13 mouse cellular contexts compared by ENCODE assay signal in the genomic region with DNA sequence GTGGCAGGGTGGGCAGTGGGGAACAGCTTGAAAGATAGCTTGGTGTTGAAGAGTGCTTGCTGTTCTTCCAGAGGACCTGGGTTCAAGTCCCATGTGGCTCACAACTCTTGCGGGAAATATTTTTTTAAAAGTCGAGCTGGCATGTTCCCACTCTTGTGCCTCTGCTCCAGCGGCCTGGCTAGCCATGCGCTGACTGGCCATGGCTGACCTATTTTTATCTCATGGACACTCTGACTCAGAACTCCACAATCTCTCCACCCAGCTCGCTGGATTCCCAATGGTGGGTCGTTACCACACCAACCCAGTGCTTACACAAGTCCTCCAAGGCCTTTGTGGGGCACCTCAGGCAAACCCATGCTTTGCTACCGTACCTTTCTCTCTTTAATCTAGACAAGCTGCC. TPM values are rescaled to one million over a fixed set of nuclear protein-coding genes. Genes with fewer than 3 reads are reported as not detected.
DNase-seq lines count a peak whose midpoint lies in the region; ATAC-seq and TF ChIP-seq lines count a peak whose summit lies in the region.
"Had no signal": no experiment of that assay in that cellular context is flagged by ENCODE, and none has a peak within 500 bp of the region (broad histone marks: within the 10 kb centered on the region; RNA-seq: fewer than 3 reads in every experiment).

No protein-coding gene starts in this region.

- peak overlapping the region; percentile 88 for H3K27ac ChIP-seq in brown adipose tissue, adult 24 weeks (replicated peaks; ENCODE audit: low read depth, low read length)
- H3K27ac ChIP-seq in heart, embryonic 14.5 days (replicated peaks in 1 of 2; ENCODE audit: control insufficient read depth in 1 of 2, insufficient read depth in 1 of 2, low read depth in 2 of 2, low read length in 2 of 2): peak overlapping the region; percentile 22 to 55; a peak in 3 of 4 replicates
- H3K27ac ChIP-seq in liver, postnatal 0 days (ENCODE audit: low read depth): no peak overlapping the region
- H3K27ac ChIP-seq: forebrain, embryonic 12.5 days had no signal

- 14% methylated on average over 7 of the region's 7 CpGs for WGBS in heart, embryonic 14.5 days
- WGBS in liver, postnatal 0 days (ENCODE audit: insufficient replicate concordance): 74% methylated on average over 7 of the region's 7 CpGs

- H3K36me3 ChIP-seq in heart, embryonic 14.5 days (ENCODE audit: control insufficient read depth, insufficient read depth, low read length): no peaks in the 10 kb centered on the region
- H3K36me3 ChIP-seq in liver, postnatal 0 days (replicated peaks; ENCODE audit: insufficient read depth, low read length): no peaks in the 10 kb centered on the region
- H3K36me3 ChIP-seq: forebrain, embryonic 12.5 days had no signal

- H3K9me3 ChIP-seq in heart, embryonic 14.5 days (ENCODE audit: control insufficient read depth, low read length): no peaks in the 10 kb centered on the region
- H3K9me3 ChIP-seq in liver, postnatal 0 days (ENCODE audit: low read length): no peaks in the 10 kb centered on the region
- H3K9me3 ChIP-seq: forebrain, embryonic 12.5 days had no signal

- TF ChIP-seq EP300 in liver, postnatal 0 days (IDR thresholded peaks at IDR 0.05; ENCODE audit: low read depth): no peak

- peak; percentile 25 for DNase-seq in urinary bladder, postnatal 14 days (ENCODE audit: low spot score)
- no peak for DNase-seq in urinary bladder, postnatal 4 days (ENCODE audit: low spot score in 2 of 2)
- DNase-seq in right cerebral cortex, postnatal 4 days: no peak
- DNase-seq in liver, postnatal 0 days: no peak
- DNase-seq in layer of hippocampus, adult 18-20 months (ENCODE audit: low spot score in 2 of 2): no peak
- DNase-seq: cerebellum, adult 18-20 months; lung, embryonic 14.5 days; thymus, postnatal 36 days had no signal

- no peaks in the 10 kb centered on the region for H3K27me3 ChIP-seq in heart, embryonic 14.5 days (ENCODE audit: control insufficient read depth, insufficient read depth, low read length)
- H3K27me3 ChIP-seq in liver, postnatal 0 days (ENCODE audit: insufficient read depth, low read length): no peaks in the 10 kb centered on the region
- H3K27me3 ChIP-seq: forebrain, embryonic 12.5 days had no signal

- no peak for TF ChIP-seq CTCF in liver, postnatal 0 days (IDR thresholded peaks at IDR 0.05; ENCODE audit: low read depth)

- no peak overlapping the region for H3K4me2 ChIP-seq in heart, embryonic 14.5 days (ENCODE audit: low read length)
- no peak overlapping the region for H3K4me2 ChIP-seq in liver, postnatal 0 days (ENCODE audit: low read depth, low read length)
- H3K4me2 ChIP-seq: forebrain, embryonic 12.5 days; lung, embryonic 14.5 days had no signal

- H3K9ac ChIP-seq in heart, embryonic 14.5 days (ENCODE audit: low read length): no peak overlapping the region
- H3K9ac ChIP-seq in liver, postnatal 0 days (replicated peaks): no peak overlapping the region
- H3K9ac ChIP-seq: forebrain, embryonic 12.5 days; lung, embryonic 14.5 days had no signal

- H3K4me1 ChIP-seq in brown adipose tissue, adult 24 weeks (ENCODE audit: control insufficient read depth, insufficient read depth, insufficient read length, low read length): no peaks in the 10 kb centered on the region
- H3K4me1 ChIP-seq in heart, embryonic 14.5 days (ENCODE audit: control insufficient read depth in 2 of 2, insufficient read depth in 2 of 2, low read length in 2 of 2): peaks cover 10 to 12% of the 10 kb centered on the region in 2 experiments
- no peaks in the 10 kb centered on the region for H3K4me1 ChIP-seq in liver, postnatal 0 days (ENCODE audit: insufficient read depth)
- H3K4me1 ChIP-seq: forebrain, embryonic 12.5 days had no signal

- peak overlapping the region; percentile 19; the same call in 1 of the 2 replicates for H3K4me3 ChIP-seq in brown adipose tissue, adult 24 weeks (ENCODE audit: insufficient read depth, low read depth, low read length)
- no peak overlapping the region for H3K4me3 ChIP-seq in heart, embryonic 14.5 days (ENCODE audit: control insufficient read depth in 1 of 2, insufficient read depth in 1 of 2, low read depth in 1 of 2, low read length in 2 of 2)
- no peak overlapping the region for H3K4me3 ChIP-seq in liver, postnatal 0 days (ENCODE audit: low read depth, low read length)
- H3K4me3 ChIP-seq: forebrain, embryonic 12.5 days had no signal

- ATAC-seq in heart, embryonic 14.5 days (ENCODE audit: insufficient number of reproducible peaks, insufficient read depth, low FRiP score, low read depth): no peak
- ATAC-seq in liver, postnatal 0 days: no peak
- no peak for ATAC-seq in monocyte, adult 5-6 weeks (replicated peaks; ENCODE audit: insufficient number of reproducible peaks, low FRiP score, low TSS enrichment, poor library complexity, severe bottlenecking)
- ATAC-seq: intestine, postnatal 0 days had no signal

RNA-seq across cellular contexts. Expression of a gene that starts 42.1 kb away (rescaled TPM):
- polyA plus RNA-seq in brown adipose tissue, adult 24 weeks (2012; ENCODE audit: insufficient read depth, insufficient read length, missing spikeins): 13.3 and 13.9 TPM in 2 replicates
- polyA plus RNA-seq in heart, embryonic 14.5 days (2014; fragmentation: Nextera tagmentation; extraction: Ambion mirVana): 37.4 and 37.5 TPM in 2 replicates
- polyA plus RNA-seq in liver, postnatal 0 days (2015; fragmentation: Nextera tagmentation; extraction: Ambion mirVana): 14.9 and 15.3 TPM in 2 replicates
- 2.4 to 11.7 TPM (median 3.9 TPM) in 3 replicates for total RNA-seq in monocyte, adult 5-6 weeks (2017)
- total RNA-seq in layer of hippocampus, adult 18-20 months (2021): 10 to 100 TPM; 78.3 to 80.4 TPM
